Mouse (Mus musculus): ENCODE results near the gene Gm20521. TPM values are rescaled to one million over a fixed set of nuclear protein-coding genes. Genes with fewer than 3 reads are reported as not detected.
A peak's percentile ranks its signal among the peaks of the same experiment; 100 is the strongest.

Gm20521 gene
- polyA plus RNA-seq, 1 experiment = 1.6 TPM

DNA sequence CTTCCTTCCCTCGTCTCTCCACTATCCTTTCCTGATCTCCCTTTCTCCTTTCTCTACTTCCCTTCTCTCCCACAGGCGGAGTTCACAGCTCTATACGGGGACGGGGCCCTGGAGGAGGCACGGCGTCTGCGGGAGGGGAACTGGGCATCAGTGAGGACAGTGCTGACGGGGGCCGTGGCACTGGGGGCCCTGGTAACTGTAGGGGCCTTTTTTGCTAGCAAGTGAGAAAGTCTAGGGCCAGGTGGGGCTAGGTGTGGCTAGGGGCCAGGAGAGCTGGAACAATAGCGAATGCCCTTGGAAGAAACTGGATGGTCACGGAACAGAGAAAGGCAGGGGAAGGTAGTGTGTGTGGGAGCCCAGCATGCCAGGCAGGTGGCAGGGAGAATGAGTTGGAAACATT lies 2.1 kb downstream of the Gm20521 start:
- no peak overlapping the region for H3K4me3 ChIP-seq (replicated peaks)
- H3K27me3 ChIP-seq (replicated peaks) = no peaks in the 10 kb centered on the region
- H3K9me3 ChIP-seq = peaks cover 6% of the 10 kb centered on the region
- peaks cover 30% of the 10 kb centered on the region for H3K36me3 ChIP-seq (replicated peaks; ENCODE audit: low read length)
- peaks cover 26% of the 10 kb centered on the region for H3K4me1 ChIP-seq
- TF ChIP-seq GATA1 (IDR thresholded peaks at IDR 0.05; ENCODE audit: borderline replicate concordance, low read length) (no peak), FLI1 (IDR thresholded peaks at IDR 0.05; ENCODE audit: low read length) (no peak)

DNA sequence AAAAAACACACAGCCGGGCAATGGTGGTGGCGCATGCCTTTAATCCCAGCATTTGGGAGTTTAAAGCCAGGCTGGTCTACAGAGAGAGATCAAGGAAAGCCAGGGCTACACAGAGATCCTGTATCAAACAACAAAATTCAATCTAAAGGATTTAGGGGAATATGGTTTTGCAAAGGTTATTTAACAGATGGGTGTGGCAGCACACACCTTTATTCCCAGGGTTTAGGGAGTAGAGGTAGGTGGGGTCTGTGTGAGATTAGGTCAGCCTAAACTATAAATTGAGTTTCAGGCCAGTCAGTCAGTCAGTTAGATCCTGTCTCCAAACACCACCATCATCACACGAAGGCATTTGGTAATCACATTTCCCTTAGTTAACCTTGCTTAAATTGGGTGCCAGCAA lies 9.0 kb downstream of the Gm20521 start, which contains the start of gene Pabpn1:
Gene Pabpn1, plus strand, starts transcription at position 301 of the 400 bp plus-strand sequence.
- Histone ChIP-seq H3K27me3 (replicated peaks) (no peaks in the 10 kb centered on the region), H3K4me1 (peaks cover 36% of the 10 kb centered on the region), H3K4me3 (replicated peaks) (peak within 1 kb of the TSS; percentile 94), H3K9me3 (no peaks in the 10 kb centered on the region), H3K36me3 (replicated peaks; ENCODE audit: low read length) (peaks cover 33% of the 10 kb centered on the region)
- TF ChIP-seq FLI1 (IDR thresholded peaks at IDR 0.05; ENCODE audit: low read length) (no peak), GATA1 (IDR thresholded peaks at IDR 0.05; ENCODE audit: borderline replicate concordance, low read length) (no peak)

DNA sequence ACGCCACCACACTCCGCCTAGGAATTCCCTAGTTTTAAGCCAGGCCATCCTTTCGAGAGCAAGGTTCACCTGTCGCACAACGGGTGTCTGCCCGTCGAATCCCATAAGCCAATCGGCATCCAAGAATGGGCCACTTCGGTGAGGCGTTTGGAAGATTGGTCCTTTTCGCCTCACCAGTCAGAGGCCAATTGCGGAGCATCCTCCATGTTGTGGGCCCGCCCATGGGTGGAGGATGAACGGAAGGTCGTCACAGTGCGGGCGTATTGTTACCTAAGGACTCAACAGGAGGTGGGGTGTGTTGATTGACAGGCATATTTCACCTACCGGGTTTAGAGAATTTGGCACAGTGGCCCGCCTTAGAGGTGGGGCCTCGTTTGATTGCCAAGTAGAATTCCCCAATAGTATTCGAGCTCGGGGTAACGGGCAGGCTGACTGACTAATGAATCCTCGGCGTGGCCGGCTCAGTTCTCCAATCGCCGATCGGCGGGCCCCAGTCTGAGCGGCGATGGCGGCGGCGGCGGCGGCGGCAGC lies 10.5 kb downstream of the Gm20521 start:
- Histone ChIP-seq H3K27me3 (replicated peaks) (no peaks in the 10 kb centered on the region), H3K36me3 (replicated peaks; ENCODE audit: low read length) (peaks cover 43% of the 10 kb centered on the region), H3K4me1 (peaks cover 36% of the 10 kb centered on the region), H3K9me3 (no peaks in the 10 kb centered on the region), H3K4me3 (replicated peaks) (peak overlapping the region; percentile 94)
- TF ChIP-seq GATA1 (IDR thresholded peaks at IDR 0.05; ENCODE audit: borderline replicate concordance, low read length) (no peak), FLI1 (IDR thresholded peaks at IDR 0.05; ENCODE audit: low read length) (no peak)

DNA sequence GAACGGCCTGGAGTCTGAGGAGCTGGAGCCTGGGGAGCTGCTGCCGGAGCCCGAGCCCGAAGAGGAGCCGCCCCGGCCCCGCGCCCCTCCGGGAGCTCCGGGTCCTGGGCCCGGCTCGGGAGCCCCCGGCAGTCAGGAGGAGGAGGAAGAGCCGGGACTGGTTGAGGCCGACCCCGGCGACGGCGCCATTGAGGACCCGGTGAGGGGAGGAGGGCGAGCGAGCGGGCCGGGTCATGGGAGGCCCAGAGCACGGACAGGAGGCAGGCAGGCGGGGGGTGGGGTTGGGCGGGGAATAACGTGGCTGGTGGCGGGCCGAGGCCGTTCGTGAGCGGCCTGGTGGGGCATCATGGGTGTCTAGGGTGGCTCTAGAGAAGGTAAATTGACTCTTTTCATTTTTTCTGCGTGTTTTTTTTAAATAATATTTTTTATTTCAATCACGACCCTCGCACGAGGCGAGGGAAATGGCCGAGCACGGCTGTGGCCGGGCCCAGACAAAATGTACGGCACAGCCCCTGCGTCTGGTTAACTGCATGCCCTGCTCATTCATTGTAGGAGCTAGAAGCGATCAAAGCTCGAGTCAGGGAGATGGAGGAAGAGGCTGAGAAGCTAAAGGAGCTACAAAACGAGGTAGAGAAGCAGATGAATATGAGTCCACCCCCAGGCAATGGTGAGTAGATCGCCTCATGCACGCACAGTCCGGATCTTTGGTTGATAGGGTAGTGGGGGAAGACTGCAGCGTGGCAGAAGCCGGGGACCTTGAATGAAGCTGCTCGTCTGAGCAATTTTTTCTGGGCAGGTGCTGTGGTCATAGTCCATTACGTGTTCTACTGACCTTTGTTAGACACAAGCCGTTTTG lies 11.3 kb downstream of the Gm20521 start:
- Histone ChIP-seq H3K36me3 (replicated peaks; ENCODE audit: low read length) (peaks cover 49% of the 10 kb centered on the region), H3K4me3 (replicated peaks) (peak overlapping the region; percentile 94), H3K9me3 (no peaks in the 10 kb centered on the region), H3K4me1 (peaks cover 36% of the 10 kb centered on the region), H3K27me3 (replicated peaks) (no peaks in the 10 kb centered on the region)
- TF ChIP-seq GATA1 (IDR thresholded peaks at IDR 0.05; ENCODE audit: borderline replicate concordance, low read length) (no peak), FLI1 (IDR thresholded peaks at IDR 0.05; ENCODE audit: low read length) (no peak)

DNA sequence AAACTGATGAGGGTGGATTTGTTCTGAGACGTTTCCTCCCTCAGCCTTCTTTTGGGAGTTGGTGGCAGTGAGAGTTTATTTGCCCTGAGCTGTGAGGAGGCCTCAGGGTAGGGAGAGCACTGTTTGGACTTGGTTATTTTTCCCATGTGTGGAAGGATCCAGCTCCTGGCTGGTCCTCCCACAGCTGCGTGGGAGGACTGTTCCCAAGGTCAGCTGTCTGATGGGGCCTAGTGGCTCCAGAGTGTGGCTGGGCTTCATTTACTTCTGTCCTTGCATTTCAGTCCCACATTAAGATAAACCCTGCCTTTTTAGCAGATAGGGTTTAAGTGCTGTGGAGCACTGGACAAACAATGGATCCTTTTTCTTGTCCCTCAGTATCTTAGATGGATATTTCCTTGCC lies 14.2 kb downstream of the Gm20521 start:
- Histone ChIP-seq H3K36me3 (replicated peaks; ENCODE audit: low read length) (peaks cover 43% of the 10 kb centered on the region), H3K27me3 (replicated peaks) (no peaks in the 10 kb centered on the region), H3K9me3 (no peaks in the 10 kb centered on the region), H3K4me1 (peaks cover 30% of the 10 kb centered on the region), H3K4me3 (replicated peaks) (no peak overlapping the region)
- TF ChIP-seq FLI1 (IDR thresholded peaks at IDR 0.05; ENCODE audit: low read length) (no peak), GATA1 (IDR thresholded peaks at IDR 0.05; ENCODE audit: borderline replicate concordance, low read length) (no peak)

DNA sequence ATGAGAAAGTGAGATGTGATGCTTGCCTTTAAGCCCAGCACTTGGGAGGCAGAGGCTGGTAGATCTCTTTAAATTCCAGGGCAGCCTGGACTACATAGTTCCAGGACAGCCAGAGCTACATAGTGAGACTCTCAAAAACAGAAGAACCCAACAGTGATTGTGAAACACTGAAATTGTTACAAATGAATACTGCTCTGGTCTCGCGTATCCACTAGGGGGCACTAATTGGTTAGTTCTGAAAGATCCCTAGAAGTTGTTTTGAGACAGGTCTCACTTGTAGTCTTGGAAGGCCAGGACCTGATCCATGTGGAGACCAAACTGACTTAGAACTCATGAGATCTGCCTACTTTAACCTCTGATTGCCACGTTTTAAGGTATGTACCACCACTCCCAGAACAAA lies 17.1 kb downstream of the Gm20521 start:
- H3K4me1 ChIP-seq = peaks cover 14% of the 10 kb centered on the region; the same call in 1 of the 2 replicates
- TF ChIP-seq GATA1 (IDR thresholded peaks at IDR 0.05; ENCODE audit: borderline replicate concordance, low read length) (no peak), FLI1 (IDR thresholded peaks at IDR 0.05; ENCODE audit: low read length) (no peak)
- H3K4me3 ChIP-seq (replicated peaks) = no peak overlapping the region
- no peaks in the 10 kb centered on the region for H3K9me3 ChIP-seq
- H3K27me3 ChIP-seq (replicated peaks) = peaks cover 12% of the 10 kb centered on the region
- H3K36me3 ChIP-seq (replicated peaks; ENCODE audit: low read length) = peaks cover 38% of the 10 kb centered on the region

DNA sequence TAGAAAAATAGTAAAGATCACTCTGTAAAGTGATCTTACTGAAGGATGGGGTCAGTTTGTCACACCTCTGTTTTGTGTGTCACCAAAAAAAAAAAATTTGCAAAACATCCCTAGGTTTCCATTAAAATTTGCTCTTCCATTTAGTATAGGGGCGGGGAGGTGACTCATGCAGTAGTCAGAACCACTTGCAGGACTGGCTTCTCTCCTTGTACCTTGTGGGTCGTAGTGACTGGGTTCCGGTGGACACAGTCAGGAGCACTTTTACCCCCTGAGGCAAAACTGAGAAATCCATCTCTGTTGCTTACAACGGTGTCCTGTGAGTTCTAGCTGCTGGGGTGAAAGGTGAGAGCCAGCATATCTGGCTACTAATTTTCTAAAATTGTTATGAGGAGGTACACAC lies 20.4 kb downstream of the Gm20521 start:
- peaks cover 40% of the 10 kb centered on the region for H3K27me3 ChIP-seq (replicated peaks)
- no peaks in the 10 kb centered on the region for H3K9me3 ChIP-seq
- H3K36me3 ChIP-seq (replicated peaks; ENCODE audit: low read length) = peaks cover 6% of the 10 kb centered on the region
- no peak for TF ChIP-seq FLI1 (IDR thresholded peaks at IDR 0.05; ENCODE audit: low read length)
- TF ChIP-seq GATA1 (IDR thresholded peaks at IDR 0.05; ENCODE audit: borderline replicate concordance, low read length) = no peak
- H3K4me3 ChIP-seq (replicated peaks) = no peak overlapping the region
- H3K4me1 ChIP-seq = peaks cover 10% of the 10 kb centered on the region

DNA sequence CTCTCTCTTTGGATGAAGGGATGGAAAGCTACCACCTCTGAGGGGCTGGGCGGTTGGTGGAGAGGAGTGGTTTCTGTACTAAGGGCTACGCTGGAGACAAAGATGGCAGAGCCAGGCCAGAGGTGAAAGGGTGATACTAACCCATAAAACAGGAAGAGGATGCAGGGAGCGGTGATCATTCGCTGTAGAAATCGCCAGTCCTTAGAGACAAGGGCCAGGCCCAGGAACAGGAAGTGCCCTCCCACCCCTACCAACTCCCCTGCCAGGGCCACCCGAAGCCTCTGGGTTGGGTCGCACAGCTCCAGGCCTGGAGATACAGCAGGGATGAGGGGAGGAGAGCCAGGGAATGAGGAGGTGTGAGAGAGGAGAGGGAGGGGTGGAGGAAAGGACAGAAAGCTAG lies 25.4 kb downstream of the Gm20521 start:
- no peak for TF ChIP-seq GATA1 (IDR thresholded peaks at IDR 0.05; ENCODE audit: borderline replicate concordance, low read length)
- TF ChIP-seq FLI1 (IDR thresholded peaks at IDR 0.05; ENCODE audit: low read length) = no peak
- no peak overlapping the region for H3K4me3 ChIP-seq (replicated peaks)
- H3K36me3 ChIP-seq (replicated peaks; ENCODE audit: low read length) = no peaks in the 10 kb centered on the region
- H3K4me1 ChIP-seq = peaks cover 22% of the 10 kb centered on the region
- H3K9me3 ChIP-seq = no peaks in the 10 kb centered on the region
- H3K27me3 ChIP-seq (replicated peaks) = peaks cover 88% of the 10 kb centered on the region

DNA sequence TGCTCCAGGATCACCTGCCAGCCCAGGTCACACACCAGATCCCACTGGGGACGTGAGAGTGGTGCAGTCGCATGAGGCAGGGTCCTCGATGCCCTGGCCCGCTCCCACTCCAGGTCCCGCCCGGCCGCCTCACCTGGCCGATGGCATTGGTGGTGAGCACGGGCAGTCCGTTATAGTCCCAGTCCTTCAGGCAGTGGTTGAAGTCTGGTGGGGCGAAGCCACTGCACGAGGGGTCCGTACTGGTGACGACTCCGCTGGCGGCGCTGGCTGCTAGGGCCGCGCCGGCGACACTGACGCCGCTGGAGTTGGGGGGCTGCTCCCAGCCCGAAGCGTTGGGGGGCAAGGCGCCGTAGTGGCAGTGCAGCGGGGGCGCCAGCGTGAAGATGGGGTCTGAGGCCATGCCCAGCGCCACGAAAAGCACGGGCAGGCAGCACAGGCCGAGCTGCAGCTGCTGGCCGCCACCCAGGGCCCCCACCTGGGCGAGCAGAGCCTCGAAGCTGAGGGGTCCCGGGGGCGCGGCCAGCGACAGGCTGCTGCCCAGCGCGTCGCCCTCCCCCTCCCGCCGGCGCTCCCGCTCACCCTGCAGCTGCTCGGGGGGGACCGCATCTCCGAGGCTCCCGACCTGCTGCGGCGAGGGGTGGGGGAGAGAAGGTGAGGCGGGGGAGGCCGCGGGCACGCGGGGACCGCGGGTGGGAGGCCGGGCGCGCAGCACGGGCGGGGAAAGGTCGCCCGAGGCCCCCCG lies 29.0 kb downstream of the Gm20521 start:
- Histone ChIP-seq H3K27me3 (replicated peaks) (peaks cover 97% of the 10 kb centered on the region), H3K4me3 (replicated peaks) (peak overlapping the region; percentile 92)
- TF ChIP-seq GATA1 (IDR thresholded peaks at IDR 0.05; ENCODE audit: borderline replicate concordance, low read length) = no peak
- TF ChIP-seq FLI1 (IDR thresholded peaks at IDR 0.05; ENCODE audit: low read length) = no peak

More for the DNA sequence above, 29.0 kb downstream of the Gm20521 start:
- no peaks in the 10 kb centered on the region for H3K36me3 ChIP-seq (replicated peaks; ENCODE audit: low read length)
- H3K9me3 ChIP-seq = no peaks in the 10 kb centered on the region
- peaks cover 22% of the 10 kb centered on the region for H3K4me1 ChIP-seq

Data from megakaryocyte, embryonic 14.5 days (primary cell).